Mouse (Mus musculus): ENCODE data around the gene Hspa12a. TPM values are rescaled to one million over a fixed set of nuclear protein-coding genes. Genes with fewer than 3 reads are reported as not detected.

Hspa12a gene
- polyA plus RNA-seq, 1 experiment from 2014 or later = 5.1 TPM

DNA sequence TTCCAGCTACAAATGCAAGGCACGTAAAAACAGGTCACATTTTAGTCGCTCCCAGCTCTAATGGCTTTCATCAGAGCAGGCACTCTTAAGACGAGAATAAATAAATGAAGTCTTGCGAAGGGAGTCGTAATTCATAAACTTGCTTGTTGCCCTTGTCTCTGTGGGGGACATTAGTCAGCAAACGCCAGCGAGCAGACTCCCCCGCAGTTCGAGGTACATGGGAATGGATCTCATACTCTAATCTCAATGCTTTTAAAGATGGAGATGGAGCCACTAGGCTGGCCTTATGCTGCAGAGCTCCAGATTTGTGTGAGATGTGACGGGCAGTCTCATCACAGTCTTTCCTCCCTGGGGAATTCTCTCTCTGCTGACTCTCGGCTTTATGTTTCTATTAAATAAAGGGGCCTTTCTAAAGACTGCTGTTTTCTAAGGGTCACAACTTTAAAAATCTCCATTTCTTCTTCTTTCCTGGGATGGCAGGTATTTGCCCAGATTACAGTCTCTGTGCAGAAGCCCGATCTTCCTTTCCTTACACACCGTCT, 109.7 kb downstream of the Hspa12a start:
- ATAC-seq (replicated peaks; ENCODE audit: insufficient number of reproducible peaks, low FRiP score, low TSS enrichment, low read depth) = no peak
- H3K9ac ChIP-seq (replicated peaks; ENCODE audit: low read length) = no peak overlapping the region
- H3K4me2 ChIP-seq (ENCODE audit: low read depth, low read length) = no peak overlapping the region
- no peak overlapping the region for H3K27ac ChIP-seq (replicated peaks; ENCODE audit: low read depth, low read length)
- H3K36me3 ChIP-seq (replicated peaks; ENCODE audit: control insufficient read depth, insufficient read depth, low read depth, low read length) = no peaks in the 10 kb centered on the region
- no peaks in the 10 kb centered on the region for H3K4me1 ChIP-seq (ENCODE audit: control insufficient read depth, insufficient read depth, low read length)
- no peak for DNase-seq (ENCODE audit: low spot score)
- H3K9me3 ChIP-seq (replicated peaks; ENCODE audit: control insufficient read depth, low read length) = no peaks in the 10 kb centered on the region
- 69% methylated on average over 13 of the region's 13 CpGs for WGBS
- H3K4me3 ChIP-seq (ENCODE audit: low read depth, low read length) = no peak overlapping the region
- H3K27me3 ChIP-seq (ENCODE audit: control insufficient read depth, insufficient read depth, low read length) = no peaks in the 10 kb centered on the region

DNA sequence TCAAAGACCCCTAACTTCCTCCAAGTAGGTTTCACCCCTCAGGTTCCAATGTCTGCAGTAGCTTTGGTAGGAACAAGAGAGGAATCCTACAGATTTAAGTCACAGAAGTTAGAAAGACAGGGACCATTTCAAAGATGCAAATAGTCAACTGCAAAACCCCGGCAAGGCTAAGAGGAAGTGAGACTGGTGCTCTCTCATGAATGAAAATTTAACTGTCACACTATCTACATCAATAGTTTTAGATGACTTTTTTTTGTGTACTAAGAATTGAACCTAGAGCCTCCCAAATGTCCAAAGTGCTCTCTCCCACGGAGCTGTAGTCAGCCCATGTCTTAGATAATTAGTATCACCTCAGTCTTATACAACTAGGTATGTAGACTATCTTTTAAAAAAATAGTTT, 110.5 kb downstream of the Hspa12a start:
- Histone ChIP-seq H3K27me3 (ENCODE audit: control insufficient read depth, insufficient read depth, low read length) (no peaks in the 10 kb centered on the region), H3K4me2 (ENCODE audit: low read depth, low read length) (no peak overlapping the region), H3K4me3 (ENCODE audit: low read depth, low read length) (no peak overlapping the region), H3K9ac (replicated peaks; ENCODE audit: low read length) (no peak overlapping the region), H3K4me1 (ENCODE audit: control insufficient read depth, insufficient read depth, low read length) (no peaks in the 10 kb centered on the region), H3K36me3 (replicated peaks; ENCODE audit: control insufficient read depth, insufficient read depth, low read depth, low read length) (no peaks in the 10 kb centered on the region), H3K27ac (replicated peaks; ENCODE audit: low read depth, low read length) (no peak overlapping the region), H3K9me3 (replicated peaks; ENCODE audit: control insufficient read depth, low read length) (no peaks in the 10 kb centered on the region)
- DNase-seq (ENCODE audit: low spot score) (no peak), ATAC-seq (replicated peaks; ENCODE audit: insufficient number of reproducible peaks, low FRiP score, low TSS enrichment, low read depth) (no peak)
- 77% methylated on average over 2 of the region's 2 CpGs for WGBS

- Histone ChIP-seq H3K9me3 (replicated peaks; ENCODE audit: control insufficient read depth, low read length) (no peaks in the 10 kb centered on the region), H3K4me1 (ENCODE audit: control insufficient read depth, insufficient read depth, low read length) (no peaks in the 10 kb centered on the region), H3K4me3 (ENCODE audit: low read depth, low read length) (no peak overlapping the region), H3K36me3 (replicated peaks; ENCODE audit: control insufficient read depth, insufficient read depth, low read depth, low read length) (no peaks in the 10 kb centered on the region), H3K27ac (replicated peaks; ENCODE audit: low read depth, low read length) (no peak overlapping the region), H3K9ac (replicated peaks; ENCODE audit: low read length) (no peak overlapping the region), H3K27me3 (ENCODE audit: control insufficient read depth, insufficient read depth, low read length) (no peaks in the 10 kb centered on the region), H3K4me2 (ENCODE audit: low read depth, low read length) (no peak overlapping the region)
- ATAC-seq (replicated peaks; ENCODE audit: insufficient number of reproducible peaks, low FRiP score, low TSS enrichment, low read depth) (0 out of 2 replicates have a peak, but pooled peaks have one; percentile 44), DNase-seq (ENCODE audit: low spot score) (no peak)
- 84% methylated on average over 9 of the region's 9 CpGs for WGBS
These were observed 112.1 kb downstream of the Hspa12a start for GRCm38 (mm10) chr19:58831280-58831922.

DNA sequence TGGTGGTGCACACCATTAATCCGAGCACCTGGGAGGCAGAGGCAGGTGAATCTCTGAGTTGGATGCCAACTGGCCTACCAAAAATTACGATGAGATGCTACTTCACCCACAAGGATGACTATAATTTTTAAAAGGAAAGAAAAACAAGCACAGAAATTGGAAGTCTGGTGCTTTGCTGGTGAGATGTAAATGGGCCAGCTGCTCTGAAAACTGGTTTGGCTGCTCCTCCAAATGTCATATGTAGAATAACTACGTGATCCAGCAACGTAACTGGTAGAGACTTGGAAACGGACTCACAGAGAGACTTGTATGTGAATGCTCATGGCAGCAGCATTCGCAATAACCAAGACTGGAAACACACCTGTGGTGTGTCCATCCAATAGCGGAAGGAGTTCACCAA, 113.3 kb downstream of the Hspa12a start:
- no peak overlapping the region for H3K27ac ChIP-seq (replicated peaks; ENCODE audit: low read depth, low read length)
- H3K36me3 ChIP-seq (replicated peaks; ENCODE audit: control insufficient read depth, insufficient read depth, low read depth, low read length) = no peaks in the 10 kb centered on the region
- no peaks in the 10 kb centered on the region for H3K9me3 ChIP-seq (replicated peaks; ENCODE audit: control insufficient read depth, low read length)

DNA sequence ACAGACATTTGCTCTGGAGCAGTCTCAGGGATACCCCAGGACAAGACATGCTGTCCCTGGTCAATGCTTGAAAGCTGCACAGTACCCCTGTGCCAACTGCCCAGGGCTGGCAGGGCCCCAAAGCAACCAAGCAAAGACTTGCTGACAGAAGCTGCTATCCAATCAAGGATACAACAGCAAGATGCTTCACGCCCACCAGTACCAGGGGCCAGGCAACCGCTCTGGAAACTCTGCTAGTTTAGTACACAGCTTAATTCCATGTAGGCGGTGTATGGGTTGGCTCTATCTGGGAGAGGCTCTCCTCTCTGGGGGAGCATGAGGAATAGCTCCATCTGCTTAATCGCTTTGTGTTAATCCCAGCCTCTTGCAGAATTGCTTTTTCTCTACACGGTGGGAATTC, 113.9 kb downstream of the Hspa12a start:
- Histone ChIP-seq H3K4me2 (ENCODE audit: low read depth, low read length) (no peak overlapping the region), H3K27me3 (ENCODE audit: control insufficient read depth, insufficient read depth, low read length) (no peaks in the 10 kb centered on the region), H3K27ac (replicated peaks; ENCODE audit: low read depth, low read length) (no peak overlapping the region), H3K4me1 (ENCODE audit: control insufficient read depth, insufficient read depth, low read length) (no peaks in the 10 kb centered on the region), H3K9me3 (replicated peaks; ENCODE audit: control insufficient read depth, low read length) (no peaks in the 10 kb centered on the region), H3K36me3 (replicated peaks; ENCODE audit: control insufficient read depth, insufficient read depth, low read depth, low read length) (no peaks in the 10 kb centered on the region), H3K4me3 (ENCODE audit: low read depth, low read length) (no peak overlapping the region), H3K9ac (replicated peaks; ENCODE audit: low read length) (no peak overlapping the region)
- DNase-seq (ENCODE audit: low spot score) (no peak), ATAC-seq (replicated peaks; ENCODE audit: insufficient number of reproducible peaks, low FRiP score, low TSS enrichment, low read depth) (no peak)
- 84% methylated on average over 5 of the region's 5 CpGs for WGBS

More for the DNA sequence above, 113.3 kb downstream of the Hspa12a start:
- Histone ChIP-seq H3K4me2 (ENCODE audit: low read depth, low read length) (no peak overlapping the region), H3K9ac (replicated peaks; ENCODE audit: low read length) (no peak overlapping the region), H3K4me3 (ENCODE audit: low read depth, low read length) (no peak overlapping the region), H3K4me1 (ENCODE audit: control insufficient read depth, insufficient read depth, low read length) (no peaks in the 10 kb centered on the region), H3K27me3 (ENCODE audit: control insufficient read depth, insufficient read depth, low read length) (no peaks in the 10 kb centered on the region)
- ATAC-seq (replicated peaks; ENCODE audit: insufficient number of reproducible peaks, low FRiP score, low TSS enrichment, low read depth) (no peak), DNase-seq (ENCODE audit: low spot score) (no peak)
- WGBS = 92% methylated on average over 7 of the region's 7 CpGs

- Histone ChIP-seq H3K4me1 (ENCODE audit: control insufficient read depth, insufficient read depth, low read length) (no peaks in the 10 kb centered on the region), H3K9ac (replicated peaks; ENCODE audit: low read length) (no peak overlapping the region), H3K4me3 (ENCODE audit: low read depth, low read length) (no peak overlapping the region), H3K9me3 (replicated peaks; ENCODE audit: control insufficient read depth, low read length) (no peaks in the 10 kb centered on the region), H3K27ac (replicated peaks; ENCODE audit: low read depth, low read length) (no peak overlapping the region), H3K27me3 (ENCODE audit: control insufficient read depth, insufficient read depth, low read length) (no peaks in the 10 kb centered on the region), H3K36me3 (replicated peaks; ENCODE audit: control insufficient read depth, insufficient read depth, low read depth, low read length) (no peaks in the 10 kb centered on the region), H3K4me2 (ENCODE audit: low read depth, low read length) (no peak overlapping the region)
- no peak for DNase-seq (ENCODE audit: low spot score)
- ATAC-seq (replicated peaks; ENCODE audit: insufficient number of reproducible peaks, low FRiP score, low TSS enrichment, low read depth) = no peak
- WGBS = 50% methylated on average over 7 of the region's 7 CpGs
These were observed 115.8 kb downstream of the Hspa12a start for GRCm38 (mm10) chr19:58827656-58828055.

- Histone ChIP-seq H3K4me1 (ENCODE audit: control insufficient read depth, insufficient read depth, low read length) (no peaks in the 10 kb centered on the region), H3K27ac (replicated peaks; ENCODE audit: low read depth, low read length) (no peak overlapping the region), H3K4me2 (ENCODE audit: low read depth, low read length) (no peak overlapping the region), H3K27me3 (ENCODE audit: control insufficient read depth, insufficient read depth, low read length) (no peaks in the 10 kb centered on the region), H3K9me3 (replicated peaks; ENCODE audit: control insufficient read depth, low read length) (no peaks in the 10 kb centered on the region), H3K4me3 (ENCODE audit: low read depth, low read length) (no peak overlapping the region), H3K9ac (replicated peaks; ENCODE audit: low read length) (no peak overlapping the region), H3K36me3 (replicated peaks; ENCODE audit: control insufficient read depth, insufficient read depth, low read depth, low read length) (no peaks in the 10 kb centered on the region)
- WGBS = 83% methylated on average over 1 of the region's 1 CpGs
- ATAC-seq (replicated peaks; ENCODE audit: insufficient number of reproducible peaks, low FRiP score, low TSS enrichment, low read depth) (no peak), DNase-seq (ENCODE audit: low spot score) (no peak)
These were observed 119.1 kb downstream of the Hspa12a start for GRCm38 (mm10) chr19:58824316-58824715.

GRCm38 (mm10) chr19:58823301-58823700, 120.2 kb downstream of the Hspa12a start:
- DNase-seq (ENCODE audit: low spot score) = no peak
- H3K9ac ChIP-seq (replicated peaks; ENCODE audit: low read length) = no peak overlapping the region
- H3K4me3 ChIP-seq (ENCODE audit: low read depth, low read length) = no peak overlapping the region
- H3K4me1 ChIP-seq (ENCODE audit: control insufficient read depth, insufficient read depth, low read length) = no peaks in the 10 kb centered on the region
- H3K27ac ChIP-seq (replicated peaks; ENCODE audit: low read depth, low read length) = no peak overlapping the region
- no peaks in the 10 kb centered on the region for H3K36me3 ChIP-seq (replicated peaks; ENCODE audit: control insufficient read depth, insufficient read depth, low read depth, low read length)
- no peak overlapping the region for H3K4me2 ChIP-seq (ENCODE audit: low read depth, low read length)
- 84% methylated on average over 3 of the region's 3 CpGs for WGBS
- no peaks in the 10 kb centered on the region for H3K27me3 ChIP-seq (ENCODE audit: control insufficient read depth, insufficient read depth, low read length)
- no peaks in the 10 kb centered on the region for H3K9me3 ChIP-seq (replicated peaks; ENCODE audit: control insufficient read depth, low read length)
- no peak for ATAC-seq (replicated peaks; ENCODE audit: insufficient number of reproducible peaks, low FRiP score, low TSS enrichment, low read depth)
